Comparison of ENCODE assay signal across 11 mouse cellular contexts in the genomic region with DNA sequence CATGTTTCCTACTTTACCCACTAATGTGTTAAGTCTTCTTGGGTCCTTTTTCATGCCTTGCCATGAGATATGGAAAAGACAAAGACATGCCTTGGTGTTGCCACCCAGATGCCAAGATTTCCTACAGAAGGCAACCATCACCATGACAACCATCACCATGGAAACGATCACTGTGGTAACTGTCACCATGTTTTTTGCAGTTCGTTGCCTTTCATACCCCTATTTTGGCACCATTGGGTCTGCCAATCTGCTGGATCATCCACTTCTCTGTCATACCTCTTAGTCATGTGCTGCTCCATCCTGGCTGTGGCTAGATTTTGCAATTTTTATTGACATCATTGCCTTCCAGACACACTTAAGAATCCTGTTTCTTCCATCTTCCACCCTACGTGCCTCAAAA.
DNase-seq lines count a peak whose midpoint lies in the region; ATAC-seq and TF ChIP-seq lines count a peak whose summit lies in the region.
"Had no signal": no experiment of that assay in that cellular context is flagged by ENCODE, and none has a peak within 500 bp of the region (broad histone marks: within the 10 kb centered on the region; RNA-seq: fewer than 3 reads in every experiment).

No protein-coding gene starts in this region.

- TF ChIP-seq POLR2A in brain, embryonic 14.5 days (IDR thresholded peaks at IDR 0.05; ENCODE audit: borderline replicate concordance, extremely low read depth, insufficient read depth, insufficient read length, poor library complexity, severe bottlenecking), result no peak

- H3K4me3 ChIP-seq in forebrain, embryonic 11.5 days (ENCODE audit: low read depth, low read length), result no peak overlapping the region
- H3K4me3 ChIP-seq in neural tube, embryonic 12.5 days, result no peak overlapping the region
- H3K4me3 ChIP-seq in intestine, embryonic 15.5 days (replicated peaks), result no peak overlapping the region
- no peak overlapping the region for H3K4me3 ChIP-seq in liver, embryonic 12.5 days
- H3K4me3 ChIP-seq: hindbrain, embryonic 15.5 days; liver, embryonic 15.5 days; neural tube, embryonic 13.5 days had no signal

- DNase-seq in brain, embryonic 14.5 days (ENCODE audit: low read depth), result peak; percentile 95
- peak; percentile 64 for DNase-seq in forebrain, embryonic 11.5 days (ENCODE audit: low spot score)
- DNase-seq in layer of hippocampus, adult 9-10 months (ENCODE audit: low spot score), result peak; percentile 71
- no peak for DNase-seq in gastrocnemius, postnatal 4 days (ENCODE audit: low spot score in 2 of 2)
- DNase-seq: cerebellum, adult 18-20 months had no signal

- no peak for TF ChIP-seq CTCF in brain, embryonic 14.5 days (IDR thresholded peaks at IDR 0.05; ENCODE audit: borderline replicate concordance, extremely low read depth, insufficient read depth, insufficient read length)

- peaks cover 4% of the 10 kb centered on the region; the same call in 1 of the 2 replicates for H3K4me1 ChIP-seq in forebrain, embryonic 11.5 days (replicated peaks; ENCODE audit: control insufficient read depth, insufficient read depth, low read length)
- no peaks in the 10 kb centered on the region for H3K4me1 ChIP-seq in neural tube, embryonic 12.5 days
- H3K4me1 ChIP-seq in intestine, embryonic 15.5 days (replicated peaks), result no peaks in the 10 kb centered on the region
- H3K4me1 ChIP-seq in liver, embryonic 12.5 days, result no peaks in the 10 kb centered on the region
- H3K4me1 ChIP-seq: hindbrain, embryonic 15.5 days; liver, embryonic 15.5 days had no signal

- no peaks in the 10 kb centered on the region for H3K9me3 ChIP-seq in forebrain, embryonic 11.5 days (ENCODE audit: control insufficient read depth, low read length)
- no peaks in the 10 kb centered on the region for H3K9me3 ChIP-seq in neural tube, embryonic 12.5 days
- H3K9me3 ChIP-seq in intestine, embryonic 15.5 days, result no peaks in the 10 kb centered on the region
- H3K9me3 ChIP-seq in liver, embryonic 12.5 days (replicated peaks), result no peaks in the 10 kb centered on the region
- H3K9me3 ChIP-seq: hindbrain, embryonic 15.5 days; liver, embryonic 15.5 days; neural tube, embryonic 13.5 days had no signal

- H3K4me2 ChIP-seq in forebrain, embryonic 11.5 days (ENCODE audit: low read depth, low read length, severe bottlenecking), result no peak overlapping the region
- H3K4me2 ChIP-seq in neural tube, embryonic 12.5 days (replicated peaks), result no peak overlapping the region
- no peak overlapping the region for H3K4me2 ChIP-seq in intestine, embryonic 15.5 days (replicated peaks)
- no peak overlapping the region for H3K4me2 ChIP-seq in liver, embryonic 12.5 days
- H3K4me2 ChIP-seq: hindbrain, embryonic 15.5 days; liver, embryonic 15.5 days; neural tube, embryonic 13.5 days had no signal

- WGBS in forebrain, embryonic 11.5 days, result 81% methylated on average over 3 of the region's 3 CpGs
- 61% methylated on average over 3 of the region's 3 CpGs for WGBS in neural tube, embryonic 12.5 days
- WGBS in intestine, embryonic 15.5 days, result 85% methylated on average over 3 of the region's 3 CpGs
- 63% methylated on average over 3 of the region's 3 CpGs for WGBS in liver, embryonic 12.5 days (ENCODE audit: insufficient replicate concordance)

- H3K36me3 ChIP-seq in forebrain, embryonic 11.5 days (ENCODE audit: control insufficient read depth, insufficient read depth, low read length), result no peaks in the 10 kb centered on the region
- H3K36me3 ChIP-seq in neural tube, embryonic 12.5 days, result no peaks in the 10 kb centered on the region
- H3K36me3 ChIP-seq in intestine, embryonic 15.5 days, result no peaks in the 10 kb centered on the region
- H3K36me3 ChIP-seq in liver, embryonic 12.5 days, result no peaks in the 10 kb centered on the region
- H3K36me3 ChIP-seq: hindbrain, embryonic 15.5 days; liver, embryonic 15.5 days; neural tube, embryonic 13.5 days had no signal

- H3K9ac ChIP-seq in forebrain, embryonic 11.5 days (ENCODE audit: low read length), result no peak overlapping the region
- no peak overlapping the region for H3K9ac ChIP-seq in neural tube, embryonic 12.5 days
- no peak overlapping the region for H3K9ac ChIP-seq in intestine, embryonic 15.5 days
- no peak overlapping the region for H3K9ac ChIP-seq in liver, embryonic 12.5 days
- H3K9ac ChIP-seq: hindbrain, embryonic 15.5 days; liver, embryonic 15.5 days; neural tube, embryonic 13.5 days had no signal

- no peaks in the 10 kb centered on the region for H3K27me3 ChIP-seq in forebrain, embryonic 11.5 days (ENCODE audit: control insufficient read depth, insufficient read depth, low read length)
- H3K27me3 ChIP-seq in neural tube, embryonic 12.5 days (replicated peaks), result no peaks in the 10 kb centered on the region
- H3K27me3 ChIP-seq in intestine, embryonic 15.5 days (replicated peaks), result no peaks in the 10 kb centered on the region
- H3K27me3 ChIP-seq in liver, embryonic 12.5 days (replicated peaks), result no peaks in the 10 kb centered on the region
- H3K27me3 ChIP-seq: hindbrain, embryonic 15.5 days; liver, embryonic 15.5 days; neural tube, embryonic 13.5 days had no signal

- no peak overlapping the region for H3K27ac ChIP-seq in forebrain, embryonic 11.5 days (ENCODE audit: low read depth, low read length)
- H3K27ac ChIP-seq in neural tube, embryonic 12.5 days, result no peak overlapping the region
- no peak overlapping the region for H3K27ac ChIP-seq in intestine, embryonic 15.5 days
- H3K27ac ChIP-seq in liver, embryonic 12.5 days, result no peak overlapping the region
- H3K27ac ChIP-seq: hindbrain, embryonic 15.5 days; liver, embryonic 15.5 days; neural tube, embryonic 13.5 days had no signal

- ATAC-seq in forebrain, embryonic 11.5 days (replicated peaks; ENCODE audit: low FRiP score), result no peak
- ATAC-seq in neural tube, embryonic 12.5 days (ENCODE audit: low FRiP score, low read depth), result 0 out of 2 replicates have a peak, but pooled peaks have one; percentile 21
- ATAC-seq in intestine, embryonic 15.5 days, result no peak
- no peak for ATAC-seq in liver, embryonic 12.5 days

Comparison
In these comparisons a context has a peak if more than half of its experiments do, and no peak if none do; other contexts are left out.
1. DNase-seq: peak in brain, embryonic 14.5 days (single experiment), forebrain, embryonic 11.5 days (single experiment) and layer of hippocampus, adult 9-10 months (single experiment); none in gastrocnemius, postnatal 4 days (0 of 2).